Mouse (Mus musculus) heart, embryonic 12.5 days (tissue): ENCODE measurements around the gene 1190005I06Rik. TPM values are rescaled to one million over a fixed set of nuclear protein-coding genes. Genes with fewer than 3 reads are reported as not detected.
"Not testable (repeated sequence)": the region's sequence is repeated elsewhere in the genome, so short reads cannot be mapped to it uniquely, and the experiment has no call there.

ENCODE experiments used
- ATAC-seq: fragments of 200-750 bp; cut with Nextera tagmentation; 2 replicates; pipeline ENCODE4 v1.8.0; 2017; ENCODE audit warnings: moderate TSS enrichment, moderate library complexity; ENCODE audit not compliant: insufficient number of reproducible peaks, low FRiP score
- H3K27ac ChIP-seq: fragments of 300-500 bp; sonication (generic); 2 replicates; pipeline ENCODE4 v1.5.1; 2016; ENCODE audit warnings: mild to moderate bottlenecking, moderate library complexity; ENCODE audit not compliant: poor library complexity, severe bottlenecking
- H3K27me3 ChIP-seq: fragments of 300-500 bp; sonication (generic); replicated peaks from 2 replicates; pipeline ENCODE4 v1.6.1; 2016; ENCODE audit warnings: mild to moderate bottlenecking, moderate library complexity
- H3K36me3 ChIP-seq: fragments of 300-500 bp; sonication (generic); 2 replicates; pipeline ENCODE4 v1.6.1; 2016; ENCODE audit warnings: mild to moderate bottlenecking, moderate library complexity
- H3K4me1 ChIP-seq: fragments of 300-500 bp; sonication (generic); replicated peaks from 2 replicates; pipeline ENCODE4 v1.6.1; 2016; ENCODE audit warnings: mild to moderate bottlenecking
- H3K4me2 ChIP-seq: fragments of 300-500 bp; sonication (generic); 2 replicates; pipeline ENCODE4 v1.6.1; 2016; ENCODE audit warnings: mild to moderate bottlenecking, moderate library complexity
- H3K4me3 ChIP-seq: fragments of 300-500 bp; sonication (generic); 2 replicates; pipeline ENCODE4 v1.5.1; 2016; ENCODE audit warnings: mild to moderate bottlenecking
- H3K9ac ChIP-seq: fragments of 300-500 bp; sonication (generic); 2 replicates; pipeline ENCODE4 v1.6.1; 2016; ENCODE audit warnings: mild to moderate bottlenecking, moderate library complexity
- H3K9me3 ChIP-seq: fragments of 300-500 bp; sonication (generic); replicated peaks from 2 replicates; pipeline ENCODE4 v1.6.1; 2016; ENCODE audit warnings: mild to moderate bottlenecking, moderate library complexity
- WGBS: fragments of 180-500 bp; shearing (Covaris S2); methylation state at CpG from one replicate; pipeline ENCODE4 v1.1.7; 2016; 5-methylcytosine and 5-hydroxymethylcytosine counted together
- polyA plus RNA-seq: library from polyadenylated mRNA; unstranded; fragments of >200 nt; fragmentation: Nextera tagmentation; extraction: Ambion mirVana; gene quantifications from 2 replicates; pipeline ENCODE4 v1.2.1, GENCODE M21; 2016

The 1190005I06Rik gene
- polyA plus RNA-seq, 1 experiment from 2014 or later: 6.7 TPM

DNA sequence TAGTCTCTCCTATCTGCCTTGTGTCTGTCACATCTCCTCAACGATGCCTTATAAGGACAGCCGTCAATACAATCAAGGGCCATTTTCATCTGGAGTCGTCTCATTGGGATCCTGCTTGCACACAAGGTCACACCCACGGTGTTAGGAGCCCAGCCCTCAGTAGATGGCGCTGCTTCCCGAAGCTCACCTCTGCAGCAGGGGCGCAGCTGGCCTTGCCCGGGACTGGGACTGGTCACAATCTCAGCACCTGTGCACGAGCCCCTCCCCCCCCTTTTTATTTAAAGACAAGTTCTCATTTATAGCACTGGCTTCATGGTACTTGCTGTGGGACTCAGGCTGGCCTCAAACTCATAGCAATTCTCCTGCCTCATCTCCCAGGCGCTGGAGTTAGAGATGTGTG is 36.2 kb upstream of the 1190005I06Rik start:
- 14% methylated on average over 10 of the region's 10 CpGs for WGBS
- ATAC-seq: no peak

DNA sequence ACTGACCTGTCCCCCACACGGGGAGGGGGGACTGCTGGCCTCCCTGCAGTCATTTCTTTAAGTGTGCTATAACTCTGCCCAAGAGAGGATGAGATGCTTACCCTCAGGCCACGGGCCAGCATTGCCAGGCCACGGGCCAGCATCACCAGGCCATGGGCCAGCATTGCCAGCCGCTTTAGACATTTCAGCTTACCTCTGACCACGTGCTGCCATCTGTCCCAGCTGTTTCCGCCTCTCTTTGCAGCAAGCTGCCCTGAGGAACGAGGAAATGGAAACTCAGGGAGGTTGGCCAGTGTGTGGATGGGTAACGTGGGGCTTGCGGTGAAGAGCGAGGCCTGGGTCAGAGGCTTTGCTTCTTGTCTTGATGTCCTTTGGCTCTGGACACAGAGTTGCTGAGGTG is 33.7 kb upstream of the 1190005I06Rik start:
- Histone ChIP-seq H3K27me3 (peaks cover 22% of the 10 kb centered on the region), H3K4me3 (no peak overlapping the region), H3K4me1 (peaks cover 5% of the 10 kb centered on the region), H3K9ac (no peak overlapping the region), H3K27ac (no peak overlapping the region), H3K36me3 (no peaks in the 10 kb centered on the region), H3K9me3 (no peaks in the 10 kb centered on the region), H3K4me2 (no peak overlapping the region)
- WGBS: 74% methylated on average over 10 of the region's 10 CpGs
- ATAC-seq: no peak

More for the DNA sequence above, 36.2 kb upstream of the 1190005I06Rik start:
- Histone ChIP-seq H3K27me3 (peaks cover 46% of the 10 kb centered on the region), H3K4me1 (peaks cover 5% of the 10 kb centered on the region), H3K27ac (no peak overlapping the region), H3K4me2 (no peak overlapping the region), H3K36me3 (no peaks in the 10 kb centered on the region), H3K9me3 (no peaks in the 10 kb centered on the region), H3K9ac (no peak overlapping the region; the same call in 1 of the 2 replicates), H3K4me3 (no peak overlapping the region)

DNA sequence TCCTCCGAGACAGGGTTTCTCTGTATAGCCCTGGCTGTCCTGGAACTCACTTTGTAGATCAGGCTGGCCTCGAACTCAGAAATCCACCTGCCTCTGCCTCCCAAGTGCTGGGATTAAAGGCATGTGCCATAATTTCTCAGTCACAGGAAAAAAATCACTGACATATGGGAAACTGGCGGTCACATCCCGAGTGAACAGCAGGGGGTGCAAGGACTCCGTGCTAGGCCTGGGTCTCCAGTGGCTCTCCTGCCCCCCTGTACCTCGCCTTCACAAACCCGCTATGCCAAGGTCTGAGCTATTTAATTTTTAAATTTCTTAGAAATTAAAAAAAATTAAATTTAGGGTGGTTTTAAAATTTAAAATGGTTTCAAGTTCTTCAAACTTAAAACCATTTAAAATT is 33.0 kb upstream of the 1190005I06Rik start:
- not testable (repeated sequence) for H3K9ac ChIP-seq, H3K9me3 ChIP-seq, H3K27ac ChIP-seq, ATAC-seq, H3K4me1 ChIP-seq, H3K4me2 ChIP-seq, H3K4me3 ChIP-seq, H3K36me3 ChIP-seq
- peaks cover 15% of the 10 kb centered on the region for H3K27me3 ChIP-seq
- WGBS: 53% methylated on average over 7 of the region's 7 CpGs

DNA sequence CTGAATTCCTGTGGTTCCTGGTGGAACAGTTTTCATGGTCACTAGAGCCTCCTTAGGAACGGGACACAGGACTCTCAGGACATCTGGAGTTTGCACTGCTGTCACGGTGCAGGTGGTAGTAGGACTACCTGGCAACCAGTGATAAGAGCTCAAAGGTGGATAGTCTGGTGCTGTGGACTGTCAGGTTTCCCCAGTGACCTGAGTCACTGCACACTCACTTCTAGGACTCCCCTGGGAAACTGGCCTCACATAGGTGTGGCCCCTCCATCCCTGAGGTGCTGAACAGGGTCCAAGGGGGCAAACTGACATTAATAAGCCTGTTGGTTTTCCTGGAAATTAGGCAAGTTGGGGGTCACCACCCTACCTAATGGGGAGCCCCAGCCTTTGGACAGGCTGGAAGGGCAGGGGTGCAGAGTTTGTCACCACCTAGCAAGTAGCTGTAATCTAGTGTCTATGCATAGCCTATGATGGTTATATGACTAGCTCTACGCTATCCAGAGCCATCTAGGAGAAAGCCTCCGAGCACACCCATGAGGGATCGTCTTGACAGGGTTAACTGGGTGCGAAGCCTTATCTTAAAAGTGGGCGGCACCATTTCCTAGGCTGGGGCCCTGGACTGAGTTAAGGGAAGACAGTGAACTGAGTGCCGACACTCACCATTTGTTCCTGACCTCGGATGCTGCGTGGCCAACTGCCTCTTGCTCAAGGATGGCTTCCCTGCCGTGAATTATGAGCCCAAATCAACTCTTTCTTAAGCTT is 32.4 kb upstream of the 1190005I06Rik start:
- 0 out of 2 replicates have a peak, but pooled peaks have one; percentile 13 for ATAC-seq

DNA sequence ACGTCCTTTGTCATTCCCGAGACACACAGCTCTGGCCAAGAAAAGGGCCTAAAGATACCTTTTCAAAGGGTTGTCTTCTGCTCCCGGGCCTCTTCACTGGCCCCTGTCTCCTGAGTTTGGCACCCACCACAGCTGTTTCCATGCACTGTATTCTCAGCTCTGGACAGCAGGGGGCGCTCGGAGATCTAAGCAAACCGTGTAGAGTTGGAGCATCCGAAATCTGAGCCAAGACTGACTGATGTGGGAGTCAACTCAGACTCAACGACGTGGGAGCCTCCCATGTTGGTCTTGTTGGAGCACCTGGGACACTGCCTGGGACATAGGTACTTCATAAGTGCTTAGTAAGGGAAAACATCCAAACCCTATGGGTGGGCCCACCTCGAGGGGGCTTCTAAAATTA is 31.0 kb upstream of the 1190005I06Rik start:
- Histone ChIP-seq H3K9me3 (no peaks in the 10 kb centered on the region), H3K27ac (no peak overlapping the region), H3K4me3 (no peak overlapping the region), H3K9ac (no peak overlapping the region), H3K4me1 (peaks cover 5% of the 10 kb centered on the region), H3K27me3 (peaks cover 13% of the 10 kb centered on the region; the same call in 1 of the 2 replicates), H3K4me2 (no peak overlapping the region), H3K36me3 (peaks cover 20% of the 10 kb centered on the region)
- 12% methylated on average over 10 of the region's 10 CpGs for WGBS
- peak; percentile 59; the same call in 1 of the 2 replicates for ATAC-seq

More for the DNA sequence above, 32.4 kb upstream of the 1190005I06Rik start:
- H3K9me3 ChIP-seq: no peaks in the 10 kb centered on the region
- H3K36me3 ChIP-seq: peaks cover 10% of the 10 kb centered on the region
- 23% methylated on average over 11 of the region's 11 CpGs for WGBS
- no peak overlapping the region for H3K27ac ChIP-seq
- peaks cover 13% of the 10 kb centered on the region; the same call in 1 of the 2 replicates for H3K27me3 ChIP-seq
- H3K4me3 ChIP-seq: no peak overlapping the region
- no peak overlapping the region for H3K9ac ChIP-seq
- no peak overlapping the region for H3K4me2 ChIP-seq
- H3K4me1 ChIP-seq: peaks cover 5% of the 10 kb centered on the region

DNA sequence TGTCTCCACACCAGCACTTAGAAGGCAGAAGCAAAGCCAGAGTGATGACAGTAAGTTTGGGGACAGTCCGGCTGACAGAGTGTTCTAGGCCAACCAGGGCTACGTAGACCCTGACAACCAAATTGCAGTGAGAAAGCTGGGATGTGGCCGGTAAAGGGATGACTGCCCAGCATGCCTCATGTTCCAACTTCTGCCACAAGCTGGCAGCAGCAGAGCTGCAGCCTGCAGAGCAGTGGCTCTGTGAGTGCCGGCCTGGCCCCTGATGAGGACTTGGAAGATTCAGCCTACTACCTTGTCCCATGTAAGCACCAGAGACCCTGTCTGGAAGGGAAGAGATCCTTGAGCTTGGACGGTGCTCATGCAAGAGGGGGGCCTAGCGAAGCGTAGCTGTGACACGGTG is 28.3 kb upstream of the 1190005I06Rik start:
- H3K9ac ChIP-seq: no peak overlapping the region
- WGBS: 66% methylated on average over 8 of the region's 8 CpGs
- no peak overlapping the region for H3K27ac ChIP-seq
- H3K4me3 ChIP-seq: no peak overlapping the region
- H3K4me1 ChIP-seq: peaks cover 9% of the 10 kb centered on the region
- H3K27me3 ChIP-seq: 0 out of 2 replicates have a peak, but pooled peaks cover 7% of the 10 kb centered on the region
- H3K4me2 ChIP-seq: no peak overlapping the region
- peaks cover 47% of the 10 kb centered on the region for H3K36me3 ChIP-seq
- no peaks in the 10 kb centered on the region for H3K9me3 ChIP-seq
- no peak for ATAC-seq

DNA sequence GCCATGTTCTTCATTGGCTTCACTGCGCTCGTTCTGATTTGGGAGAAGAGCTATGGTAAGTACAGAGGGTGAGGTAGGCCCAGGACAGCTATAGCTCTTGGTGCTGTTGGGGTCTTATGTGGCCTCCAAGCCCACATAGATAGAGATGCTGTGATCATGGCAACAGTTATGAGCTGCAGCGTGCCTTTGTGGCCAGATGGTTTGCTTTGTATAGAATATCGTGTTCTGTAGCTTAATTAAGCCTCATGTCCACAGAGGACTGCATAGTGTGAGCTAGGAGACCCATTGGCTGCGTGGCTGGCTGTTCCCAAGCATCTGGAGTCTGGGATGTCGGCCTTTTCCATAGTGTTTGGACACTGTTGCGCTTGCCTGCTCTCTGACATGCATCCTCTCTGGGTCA is 25.9 kb upstream of the 1190005I06Rik start:
- peaks cover 58% of the 10 kb centered on the region for H3K36me3 ChIP-seq
- WGBS: 93% methylated on average over 7 of the region's 7 CpGs
- no peak overlapping the region for H3K4me2 ChIP-seq

DNA sequence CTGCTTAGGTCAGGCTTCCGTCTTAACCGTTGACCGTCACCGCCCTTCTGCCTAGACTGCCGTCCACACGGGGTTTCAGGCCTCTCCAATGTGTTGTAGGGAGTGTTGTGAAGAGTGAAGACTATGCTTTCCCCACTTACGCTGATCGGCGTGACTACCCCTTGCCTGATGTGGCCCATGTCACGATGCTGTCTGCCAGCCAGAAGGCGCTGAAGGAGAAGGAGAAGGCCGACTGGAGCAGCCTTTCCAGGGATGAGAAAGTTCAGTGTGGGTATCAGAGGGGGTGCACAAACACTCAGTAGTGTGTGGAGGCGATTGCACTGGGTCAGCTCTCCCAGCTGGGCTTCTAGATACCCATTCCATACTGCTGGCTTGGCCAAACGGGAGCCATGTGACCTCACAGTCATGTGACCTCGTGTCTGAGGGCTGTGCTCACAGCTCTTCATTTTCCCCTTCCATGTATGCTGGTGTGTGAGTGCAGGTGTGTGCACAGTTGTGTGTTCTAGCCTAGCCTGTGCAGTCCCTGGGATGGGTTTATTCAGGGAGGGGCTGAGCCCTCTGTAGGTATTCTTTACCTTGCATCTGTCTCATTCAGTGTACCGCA is 25.3 kb upstream of the 1190005I06Rik start:
- no peak overlapping the region for H3K9ac ChIP-seq
- no peak for ATAC-seq
- no peaks in the 10 kb centered on the region for H3K9me3 ChIP-seq
- H3K4me1 ChIP-seq: peaks cover 17% of the 10 kb centered on the region
- no peak overlapping the region for H3K4me3 ChIP-seq
- H3K36me3 ChIP-seq: peaks cover 58% of the 10 kb centered on the region
- H3K27ac ChIP-seq: no peak overlapping the region
- WGBS: 90% methylated on average over 16 of the region's 16 CpGs
- no peaks in the 10 kb centered on the region for H3K27me3 ChIP-seq
- H3K4me2 ChIP-seq: no peak overlapping the region

More for the DNA sequence above, 25.9 kb upstream of the 1190005I06Rik start:
- H3K4me3 ChIP-seq: no peak overlapping the region
- ATAC-seq: no peak
- H3K4me1 ChIP-seq: peaks cover 17% of the 10 kb centered on the region
- no peak overlapping the region for H3K27ac ChIP-seq
- H3K27me3 ChIP-seq: no peaks in the 10 kb centered on the region
- H3K9me3 ChIP-seq: no peaks in the 10 kb centered on the region
- no peak overlapping the region for H3K9ac ChIP-seq

DNA sequence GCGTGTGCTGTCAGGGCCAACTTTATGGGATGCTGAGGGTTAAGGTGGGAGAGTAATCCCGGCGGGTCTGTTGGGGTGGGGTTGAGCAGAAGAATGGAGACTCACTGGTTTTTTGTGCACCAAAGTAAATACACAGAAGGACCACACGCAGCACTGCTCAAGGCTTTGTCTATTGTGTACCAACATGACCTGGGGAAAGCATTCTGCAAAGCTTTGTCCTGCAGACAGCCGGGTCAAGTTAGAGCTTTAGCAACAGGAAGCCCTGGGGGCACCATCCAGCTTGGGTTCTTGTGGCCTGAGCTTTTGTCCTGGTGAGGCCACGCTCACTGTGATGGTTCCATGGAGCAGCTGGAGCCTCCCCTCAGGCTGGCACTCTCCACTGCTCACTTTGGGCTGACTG is 24.3 kb upstream of the 1190005I06Rik start:
- Histone ChIP-seq H3K27ac (no peak overlapping the region), H3K27me3 (no peaks in the 10 kb centered on the region), H3K9me3 (no peaks in the 10 kb centered on the region), H3K4me2 (no peak overlapping the region), H3K4me3 (no peak overlapping the region), H3K4me1 (peaks cover 20% of the 10 kb centered on the region), H3K36me3 (peaks cover 58% of the 10 kb centered on the region), H3K9ac (no peak overlapping the region)
- ATAC-seq: no peak
- 81% methylated on average over 6 of the region's 6 CpGs for WGBS

DNA sequence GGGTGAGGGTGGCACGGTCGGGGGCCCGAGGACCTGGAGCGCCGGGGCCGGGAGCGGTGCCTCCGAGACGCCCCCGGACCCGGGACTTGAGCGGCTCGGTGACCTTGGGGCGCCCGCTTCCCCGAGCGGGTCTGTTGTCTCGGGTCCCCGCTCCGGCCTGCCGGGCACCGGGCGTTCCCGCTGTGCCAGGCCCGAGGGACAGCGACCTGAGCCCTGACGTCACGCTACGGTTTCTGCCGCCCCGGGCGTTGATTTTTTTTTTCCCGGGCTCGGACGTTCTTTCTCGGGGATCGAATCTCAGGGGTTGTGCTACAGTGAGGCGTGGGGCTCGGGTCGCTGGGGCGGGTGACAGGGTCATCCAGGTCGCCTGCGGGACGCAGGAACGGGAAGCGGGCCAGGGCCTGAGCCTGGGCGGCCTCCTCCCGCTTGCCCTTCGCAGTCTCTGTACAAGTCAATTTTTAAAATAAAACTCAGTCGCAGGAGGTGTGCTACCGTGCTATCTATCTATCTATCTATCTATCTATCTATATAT is 21.0 kb upstream of the 1190005I06Rik start, which contains the start of gene Emc8:
Gene Emc8, minus strand, starts transcription at position 200 of the 532 bp plus-strand sequence.
- H3K9ac ChIP-seq: peak within 1 kb of the TSS; percentile 99
- no peaks in the 10 kb centered on the region for H3K9me3 ChIP-seq
- H3K27ac ChIP-seq: peak within 1 kb of the TSS; percentile 88
- H3K27me3 ChIP-seq: no peaks in the 10 kb centered on the region
- H3K36me3 ChIP-seq: peaks cover 38% of the 10 kb centered on the region
- peak; percentile 52 for ATAC-seq
- WGBS: under 1% methylated on average over 51 of the region's 51 CpGs
- peak within 1 kb of the TSS; percentile 80 for H3K4me2 ChIP-seq
- peaks cover 47% of the 10 kb centered on the region for H3K4me1 ChIP-seq
- peak within 1 kb of the TSS; percentile 85 for H3K4me3 ChIP-seq
